Mouse (Mus musculus): ENCODE measurements at regions not wholly inside any gene's neighbourhood (a gene's known extent, or its start where the extent isn't known, plus 50 kb on each side); places are given as distances from the start of the nearest gene placed in this dataset.

- no peak for DNase-seq (ENCODE audit: low spot score in 2 of 2)
Measured at GRCm38 (mm10) chr6:51094304-51094703, 338.2 kb upstream of the Nfe2l3 start.

GRCm38 (mm10) chr6:51097488-51097887, 335.0 kb upstream of the Nfe2l3 start:
- DNase-seq (ENCODE audit: low spot score in 2 of 2), result no peak

DNA sequence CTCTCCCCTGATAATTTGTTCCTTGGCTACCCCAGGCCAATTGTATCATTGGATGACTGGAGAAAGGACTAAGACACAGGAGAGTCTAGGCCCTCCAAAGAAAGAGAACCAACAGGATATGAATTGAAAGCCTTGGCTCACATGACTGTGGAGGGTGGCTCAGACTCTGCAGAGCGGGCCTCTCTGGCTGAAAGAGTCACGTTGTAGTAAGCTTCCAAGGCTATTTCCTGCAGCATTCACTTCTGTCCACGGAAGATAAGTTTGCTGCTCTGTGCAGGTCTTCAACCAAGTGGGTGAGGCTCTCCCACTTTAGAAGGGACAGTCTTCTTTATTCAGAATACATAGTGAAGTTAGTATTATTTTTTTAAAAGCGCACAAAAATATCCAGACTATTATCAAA, 332.1 kb upstream of the Nfe2l3 start:
- DNase-seq (ENCODE audit: low spot score in 2 of 2), result peak; percentile 51 to 63

DNA sequence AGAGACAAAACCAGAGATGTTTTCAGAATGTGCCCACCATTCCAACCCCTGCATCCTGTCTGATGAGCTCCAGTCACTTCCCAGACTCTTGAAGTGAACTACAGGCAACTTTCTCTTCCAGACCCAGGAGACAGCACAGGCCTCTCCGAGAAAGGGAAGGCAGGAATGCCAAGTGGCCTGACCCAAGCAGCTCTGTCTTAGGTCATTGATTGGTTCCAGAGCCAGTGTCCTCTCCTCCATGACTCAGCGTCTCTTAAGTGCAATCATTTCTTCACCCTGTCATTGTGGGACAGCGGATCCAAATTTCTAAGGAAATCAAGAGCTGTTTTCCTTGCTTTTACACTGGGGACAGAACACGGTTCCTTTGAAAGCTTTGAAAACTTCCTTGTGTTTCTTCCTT, 329.2 kb upstream of the Nfe2l3 start:
- DNase-seq (ENCODE audit: low spot score in 2 of 2), result no peak

DNA sequence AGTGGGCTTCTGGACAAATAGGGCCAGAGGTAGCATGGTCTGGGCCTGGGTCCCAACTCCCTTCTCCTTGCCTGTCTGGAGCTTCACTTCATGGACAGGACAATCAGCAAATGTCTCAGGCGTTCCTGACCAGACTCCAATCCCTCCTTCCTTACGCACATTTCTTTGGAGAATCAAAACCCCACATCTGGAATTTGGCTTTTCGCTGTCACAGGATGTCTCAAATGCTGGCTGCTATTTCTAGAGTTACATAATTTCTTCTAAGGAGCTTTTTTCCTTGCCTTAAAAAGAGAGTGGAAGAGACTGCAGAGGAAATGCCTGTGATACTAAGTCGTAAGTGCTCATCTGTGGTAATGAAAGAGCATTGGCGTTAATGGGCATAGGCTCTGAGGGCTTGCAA, 328.1 kb upstream of the Nfe2l3 start:
- DNase-seq (ENCODE audit: low spot score in 2 of 2), result no peak

DNA sequence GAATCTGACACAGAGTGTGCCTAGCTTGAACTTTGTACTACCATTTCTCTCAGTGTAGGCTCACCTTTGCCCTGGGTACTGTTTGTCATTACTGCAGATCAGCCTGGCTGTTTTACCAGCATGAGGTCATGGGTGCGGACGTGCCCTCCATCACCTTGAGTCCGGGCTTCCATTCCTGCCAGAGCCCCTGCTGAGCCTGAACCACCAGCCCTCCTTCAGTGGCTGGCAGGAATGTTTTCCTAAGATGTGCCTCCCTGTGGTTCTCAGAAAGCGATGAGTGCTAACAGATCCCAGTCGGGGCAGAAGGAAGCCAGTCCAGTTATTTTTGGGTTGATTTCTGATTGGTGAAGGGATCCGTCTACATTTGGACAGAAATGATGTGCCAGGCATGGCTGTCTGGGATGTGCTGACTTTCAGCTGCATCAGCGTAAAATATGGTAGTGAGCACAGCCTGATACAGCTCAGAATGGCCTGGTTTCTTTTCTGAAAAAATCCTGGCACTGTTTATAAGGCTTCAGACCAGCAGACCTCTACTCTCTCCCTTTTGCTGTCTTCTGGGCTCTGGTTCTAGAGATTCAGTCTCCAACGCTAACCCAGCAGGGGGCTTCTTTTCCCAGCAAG, 324.0 kb upstream of the Nfe2l3 start:
- DNase-seq (ENCODE audit: low spot score in 2 of 2), result no peak

GRCm38 (mm10) chr6:51110596-51110995, 321.9 kb upstream of the Nfe2l3 start:
- DNase-seq (ENCODE audit: low spot score in 2 of 2), result no peak

DNA sequence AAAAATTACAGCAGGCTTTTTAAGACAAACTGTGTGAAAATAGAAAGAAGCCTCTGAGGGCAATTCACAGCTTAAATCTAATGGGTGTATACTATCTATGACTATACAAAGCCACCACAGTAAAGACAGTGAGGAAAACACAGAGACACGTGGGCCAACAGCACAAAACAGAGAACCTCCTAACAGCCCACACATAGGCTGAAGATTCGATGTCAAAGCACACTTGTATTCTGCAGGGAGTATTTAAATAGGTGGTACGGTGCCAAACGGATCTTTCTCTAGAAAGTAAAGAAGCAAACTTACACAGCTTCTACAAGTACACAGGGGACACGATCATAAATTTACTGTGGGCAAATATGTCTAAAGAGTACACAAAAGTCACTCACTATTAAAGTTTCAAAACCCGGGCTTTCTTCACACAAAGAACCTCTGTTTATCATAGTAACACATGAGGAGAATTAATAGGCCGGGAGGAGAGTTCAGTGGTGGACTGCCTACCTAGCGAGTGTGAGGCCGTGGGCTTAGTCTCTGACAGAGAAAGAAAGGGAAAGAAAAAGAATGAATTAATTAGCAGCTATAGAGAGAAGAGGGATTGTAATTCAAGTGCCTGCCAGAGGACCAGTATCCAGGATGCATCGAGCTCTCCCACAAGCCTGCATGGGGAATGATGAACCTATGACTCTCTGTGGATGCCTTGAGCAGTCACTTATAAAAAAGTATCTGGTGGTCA, 317.7 kb upstream of the Nfe2l3 start:
- no peak for DNase-seq (ENCODE audit: low spot score in 2 of 2)

DNA sequence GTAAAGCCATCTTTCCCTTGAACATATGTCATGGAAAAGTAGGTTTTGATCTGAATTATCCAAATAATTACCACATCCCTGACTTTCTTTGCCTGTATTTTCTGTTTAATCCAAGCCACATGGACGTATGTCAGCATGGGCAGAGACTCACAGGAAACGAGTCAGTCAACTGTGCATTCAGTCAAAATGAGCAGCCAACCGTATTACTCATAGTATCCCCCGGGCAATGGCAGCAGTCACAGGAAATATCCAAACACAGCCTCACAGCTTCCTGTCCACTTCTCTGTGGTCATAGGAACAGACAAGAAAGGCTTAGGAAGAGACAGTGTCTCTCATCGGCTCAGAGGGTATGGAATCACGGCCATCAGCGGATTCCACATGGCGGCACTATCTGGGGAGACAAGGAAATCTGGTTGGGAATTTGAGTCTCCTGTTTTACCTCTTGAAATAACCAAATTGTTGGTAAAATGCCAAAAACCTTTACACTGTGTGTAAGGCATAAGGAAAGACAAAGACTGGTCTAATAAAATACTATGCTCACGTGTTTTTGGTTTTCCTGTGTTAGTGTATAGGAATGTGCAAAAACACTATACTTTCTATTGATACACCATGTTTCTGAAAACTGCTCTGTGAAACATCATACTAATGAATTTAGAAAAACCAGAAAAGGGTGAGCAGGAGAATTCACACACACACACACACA, 313.5 kb upstream of the Nfe2l3 start:
- no peak for DNase-seq (ENCODE audit: low spot score in 2 of 2)

DNA sequence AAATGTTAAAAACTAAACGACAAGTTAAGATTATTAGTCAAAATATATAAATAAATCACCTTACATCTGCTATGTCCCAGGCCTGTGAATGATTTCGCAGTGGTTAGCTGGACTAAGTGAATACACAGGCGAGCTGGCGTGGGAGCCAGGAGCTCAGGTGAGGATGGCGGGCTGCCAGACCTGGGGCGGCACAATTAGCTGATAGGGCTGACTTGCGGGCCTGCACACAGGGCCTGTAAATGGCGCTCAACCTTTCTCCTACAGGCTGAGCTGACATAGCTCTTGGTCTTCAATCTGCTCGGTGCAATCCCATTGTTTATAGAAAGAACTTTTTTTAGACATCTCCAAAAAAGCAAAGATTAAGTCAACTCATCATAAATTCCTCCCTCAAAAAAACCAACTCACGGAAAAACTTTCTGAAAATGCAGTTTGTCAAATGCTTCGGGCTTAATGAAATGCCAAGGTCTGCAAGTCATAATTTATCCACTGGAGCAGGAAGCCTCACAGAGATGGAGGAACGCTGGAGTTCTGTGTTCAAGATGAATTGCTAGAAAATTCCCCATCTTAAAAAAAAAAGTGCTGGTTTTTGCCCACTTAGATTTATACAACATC, 312.7 kb upstream of the Nfe2l3 start:
- DNase-seq (ENCODE audit: low spot score in 2 of 2), result no peak

GRCm38 (mm10) chr6:51122941-51123340, 309.5 kb upstream of the Nfe2l3 start:
- no peak for DNase-seq (ENCODE audit: low spot score in 2 of 2)

- no peak for DNase-seq (ENCODE audit: low spot score in 2 of 2)
Measured at GRCm38 (mm10) chr6:51127851-51128250, 304.6 kb upstream of the Nfe2l3 start.

- DNase-seq (ENCODE audit: low spot score in 2 of 2), result no peak
Measured at GRCm38 (mm10) chr6:51129096-51129495, 303.4 kb upstream of the Nfe2l3 start.

DNA sequence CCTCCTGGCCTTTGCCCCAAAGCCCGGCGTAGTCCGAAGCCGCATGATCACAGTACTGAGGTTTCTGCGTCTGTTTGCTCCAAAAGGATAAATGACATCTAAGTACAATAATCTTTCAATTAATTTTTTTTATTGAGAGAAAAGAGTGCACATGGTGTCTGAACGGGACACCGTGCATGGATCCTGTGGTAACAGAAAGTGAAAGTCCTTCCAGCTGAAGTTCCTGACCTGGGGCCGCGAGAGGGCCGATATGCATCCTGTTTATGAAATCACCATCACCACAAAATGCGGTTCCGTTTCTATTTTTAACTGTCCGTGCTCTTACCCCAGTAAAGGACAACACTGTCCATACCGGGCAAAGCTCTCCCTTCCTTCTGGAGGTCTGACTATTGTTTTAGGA, 302.9 kb upstream of the Nfe2l3 start:
- peak in 1 of 2 experiments; percentile 31 for DNase-seq (ENCODE audit: low spot score in 2 of 2)

DNA sequence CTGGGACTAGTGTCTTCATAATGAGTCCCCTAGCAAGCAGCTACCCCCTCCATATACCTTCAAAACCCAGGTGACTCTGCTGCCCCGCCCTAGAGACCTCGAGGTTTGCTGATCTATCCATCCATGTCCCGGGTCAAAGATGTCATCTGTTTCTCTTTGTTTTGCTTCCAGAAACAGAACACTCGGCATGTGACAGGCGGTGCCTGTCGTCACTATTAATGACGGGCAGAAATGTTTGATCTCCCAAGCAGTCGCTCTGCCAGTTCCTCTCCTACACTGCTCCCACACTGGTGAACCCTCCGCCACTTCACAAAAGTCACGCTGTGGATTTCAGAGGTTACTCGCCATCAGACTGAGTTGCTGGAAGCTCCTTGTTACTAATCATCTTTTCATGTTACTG, 287.7 kb upstream of the Nfe2l3 start:
- DNase-seq (ENCODE audit: low spot score in 2 of 2), result no peak

DNA sequence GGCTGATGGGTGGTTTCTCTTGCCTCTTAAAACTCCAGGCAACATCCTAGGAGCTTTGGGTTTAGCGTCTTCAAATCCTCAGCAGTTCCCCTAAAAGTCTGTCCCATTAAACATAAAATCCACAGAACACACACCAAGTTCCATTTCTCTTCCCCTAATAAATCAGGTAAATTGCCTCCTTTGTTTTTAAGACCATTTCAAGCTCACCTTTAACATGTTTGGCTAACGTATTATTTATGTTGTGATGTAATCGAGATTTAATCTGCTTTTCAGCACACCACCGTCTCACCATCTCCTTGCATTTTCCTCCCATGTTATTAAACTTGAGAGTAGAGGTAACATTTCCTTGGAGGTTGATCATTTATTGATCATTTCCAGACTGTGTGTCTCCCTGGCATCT, 286.6 kb upstream of the Nfe2l3 start:
- DNase-seq (ENCODE audit: low spot score in 2 of 2), result no peak

DNA sequence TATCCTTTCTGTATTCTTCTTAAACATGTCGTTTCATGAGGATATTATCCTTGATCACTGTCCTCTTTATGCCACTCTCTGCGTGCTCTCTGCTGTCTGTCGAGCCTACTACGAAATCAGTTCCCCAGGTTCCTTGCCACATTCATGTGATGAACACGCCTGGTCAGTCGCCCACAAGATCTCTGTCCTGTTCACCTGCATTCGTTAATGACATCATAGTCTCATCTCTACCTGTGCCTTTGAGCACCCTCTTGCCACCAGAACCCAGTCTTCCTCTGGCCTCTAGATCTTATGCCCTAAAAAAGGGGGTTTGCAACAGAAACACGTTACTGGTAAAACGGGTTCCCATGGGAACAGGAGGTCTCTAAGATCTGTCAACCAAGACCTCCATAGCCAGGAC, 283.6 kb upstream of the Nfe2l3 start:
- no peak for DNase-seq (ENCODE audit: low spot score in 2 of 2)

- no peak for DNase-seq (ENCODE audit: low spot score in 2 of 2)
Measured at GRCm38 (mm10) chr6:51150066-51150465, 282.4 kb upstream of the Nfe2l3 start.

DNA sequence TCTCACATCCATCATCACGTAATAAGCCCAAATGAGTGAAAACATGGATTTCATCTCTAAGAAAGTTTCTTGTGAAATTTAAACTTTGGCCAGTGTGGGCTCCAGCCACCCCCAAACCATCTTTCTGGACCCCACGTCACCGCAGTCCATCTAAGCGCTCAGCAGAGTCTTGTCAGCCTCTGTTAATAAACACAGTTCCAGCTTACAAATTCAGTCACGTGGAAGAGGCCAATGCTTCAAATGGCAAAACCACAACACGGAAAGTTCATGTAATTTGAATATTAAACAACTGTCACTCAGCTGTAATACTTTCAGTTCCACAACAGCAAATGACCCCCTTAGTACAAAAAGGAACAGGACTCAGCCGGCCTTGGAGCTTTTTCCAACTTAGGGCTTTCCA, 282.0 kb upstream of the Nfe2l3 start:
- no peak for DNase-seq (ENCODE audit: low spot score in 2 of 2)

- DNase-seq (ENCODE audit: low spot score in 2 of 2), result no peak
Measured at GRCm38 (mm10) chr6:51150916-51151315, 281.6 kb upstream of the Nfe2l3 start.

DNA sequence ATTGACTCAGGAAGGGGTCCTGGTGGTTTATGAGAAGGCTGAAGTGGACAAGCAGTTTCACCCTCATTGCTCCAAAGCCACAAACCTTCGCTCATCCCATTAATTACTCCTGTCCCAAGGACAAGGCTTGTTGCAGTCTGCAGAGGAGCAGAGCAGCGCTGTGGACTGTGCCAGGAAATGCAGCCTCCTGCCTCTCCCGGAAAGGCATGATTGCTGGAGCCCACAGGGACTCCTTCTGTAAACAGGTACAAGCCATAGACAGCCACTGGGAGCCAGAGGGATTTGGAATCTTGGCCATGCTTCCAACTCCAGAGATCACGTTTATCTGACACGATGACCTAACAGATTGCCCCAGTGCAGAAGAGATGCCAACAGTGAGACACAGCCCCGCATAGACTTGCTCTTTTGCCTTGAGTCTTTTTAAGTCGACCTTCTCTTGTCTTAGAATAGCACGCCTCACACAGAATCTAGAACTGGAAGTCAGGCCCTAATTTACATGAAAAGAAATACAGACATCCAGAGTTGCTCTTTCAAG, 275.6 kb upstream of the Nfe2l3 start:
- no peak for DNase-seq (ENCODE audit: low spot score in 2 of 2)

DNA sequence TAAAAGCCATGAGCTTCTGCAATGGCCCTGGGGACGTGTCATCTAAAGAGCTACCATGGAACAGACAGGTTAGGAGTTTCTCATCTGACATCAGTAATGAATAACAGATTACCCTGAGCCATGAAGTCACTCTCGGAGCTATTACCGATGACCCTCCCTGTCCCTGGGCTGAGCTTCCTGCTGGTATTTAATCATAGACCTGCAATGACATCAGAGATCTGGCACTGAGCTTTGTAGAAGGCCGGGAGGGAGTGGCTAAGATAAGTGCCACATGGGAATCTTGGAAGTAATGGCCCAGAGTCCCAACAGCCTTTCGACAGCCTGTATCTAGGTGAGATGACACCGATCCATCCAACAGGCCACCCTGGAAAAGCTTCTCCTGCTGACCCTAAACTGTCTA, 271.3 kb upstream of the Nfe2l3 start:
- DNase-seq (ENCODE audit: low spot score in 2 of 2), result no peak
